Mouse (Mus musculus) lung, postnatal 36 days (tissue): ENCODE results near the gene Tapbpl.
"Not testable (repeated sequence)": the region's sequence is repeated elsewhere in the genome, so short reads cannot be mapped to it uniquely, and the experiment has no call there.

Source experiments
- DNase-seq: peaks from one replicate; pipeline ENCODE4 v3.0.0; 2022; ENCODE audit warnings: mixed read lengths

Gene Tapbpl

GRCm38 (mm10) chr6:125231117-125232044, at the start of gene Tapbpl:
Gene Tapbpl (minus strand): TSS chr6:125231860.
- peak; percentile 82 for DNase-seq

- DNase-seq, result no peak
Measured at GRCm38 (mm10) chr6:125279729-125280128, 48.1 kb upstream of the Tapbpl start.

GRCm38 (mm10) chr6:125274841-125275563, 43.3 kb upstream of the Tapbpl start:
- peak; percentile 78 for DNase-seq

- no peak for DNase-seq
Measured at GRCm38 (mm10) chr6:125272228-125272785, 40.6 kb upstream of the Tapbpl start.

GRCm38 (mm10) chr6:125271455-125272227, 40.0 kb upstream of the Tapbpl start:
- peak; percentile 98 for DNase-seq

GRCm38 (mm10) chr6:125268799-125269198, 37.1 kb upstream of the Tapbpl start:
- DNase-seq, result no peak

GRCm38 (mm10) chr6:125267469-125267868, 35.8 kb upstream of the Tapbpl start:
- DNase-seq, result no peak

GRCm38 (mm10) chr6:125266600-125266999, 34.9 kb upstream of the Tapbpl start:
- not testable (repeated sequence) for DNase-seq

- DNase-seq, result no peak
Measured at GRCm38 (mm10) chr6:125266091-125266490, 34.4 kb upstream of the Tapbpl start.

GRCm38 (mm10) chr6:125265239-125265638, 33.6 kb upstream of the Tapbpl start:
- peak; percentile 48 for DNase-seq

GRCm38 (mm10) chr6:125264219-125264618, 32.6 kb upstream of the Tapbpl start:
- DNase-seq, result no peak

- no peak for DNase-seq
Measured at GRCm38 (mm10) chr6:125260006-125260555, 28.4 kb upstream of the Tapbpl start.

GRCm38 (mm10) chr6:125256222-125256966, 24.7 kb upstream of the Tapbpl start:
- peak; percentile 61 for DNase-seq

- no peak for DNase-seq
Measured at GRCm38 (mm10) chr6:125255516-125256044, 23.9 kb upstream of the Tapbpl start.

GRCm38 (mm10) chr6:125253863-125254715, 22.4 kb upstream of the Tapbpl start:
- peak; percentile 50 for DNase-seq

GRCm38 (mm10) chr6:125252711-125253110, 21.1 kb upstream of the Tapbpl start:
- no peak for DNase-seq

- DNase-seq, result peak; percentile 49
Measured at GRCm38 (mm10) chr6:125252285-125252684, 20.6 kb upstream of the Tapbpl start.

- no peak for DNase-seq
Measured at GRCm38 (mm10) chr6:125244551-125244950, 12.9 kb upstream of the Tapbpl start.

GRCm38 (mm10) chr6:125241566-125241965, 9.9 kb upstream of the Tapbpl start:
- no peak for DNase-seq

- no peak for DNase-seq
Measured at GRCm38 (mm10) chr6:125240617-125241016, 9.0 kb upstream of the Tapbpl start.
